Mouse (Mus musculus) B cell, adult 62 days (primary cell): ENCODE data around the gene Lin28a. TPM values are rescaled to one million over a fixed set of nuclear protein-coding genes. Genes with fewer than 3 reads are reported as not detected.

ENCODE experiments used
- total RNA-seq: library from RNA; stranded (reverse); gene quantifications from 4 replicates; pipeline ENCODE4 v1.2.4, GENCODE M21; 2023

The Lin28a gene
- total RNA-seq, result not detected in 4 replicates

GRCm38 (mm10) chr4:134018779-134019145 is at the start of gene Lin28a:
TSS of gene Lin28a (minus strand) at chr4:134018841.

GRCm38 (mm10) chr4:134060135-134060865 is 41.7 kb upstream of the Lin28a start, which contains the start of gene Crybg2:
TSS of gene Crybg2 (plus strand) at chr4:134060815.

GRCm38 (mm10) chr4:134053538-134053937 is 34.9 kb upstream of the Lin28a start, which contains the start of gene Zfp683:
TSS of gene Zfp683 (plus strand) at chr4:134053838.

GRCm38 (mm10) chr4:134000466-134001438 is 17.9 kb downstream of the Lin28a start, which contains the start of gene Dhdds:
TSS of gene Dhdds (minus strand) at chr4:134000918.

GRCm38 (mm10) chr4:133968150-133968921 is 50.3 kb downstream of the Lin28a start, which contains the start of gene Hmgn2:
TSS of gene Hmgn2 (minus strand) at chr4:133968650.

Other genes starting within 250 kb of the Lin28a start
- 69.7 to 87.8 TPM (median 78.9 TPM) in 4 replicates for gene Rps6ka1, start 131.0 kb downstream of the Lin28a start, total RNA-seq
- gene Hmgn2, start 50.2 kb downstream of the Lin28a start, total RNA-seq, result 307 to 323 TPM (median 317 TPM) in 4 replicates
- gene Dhdds, start 17.9 kb downstream of the Lin28a start, total RNA-seq, result 26.2 to 33.2 TPM (median 31.3 TPM) in 4 replicates
- not detected in 4 replicates for gene Zfp683, start 35.0 kb upstream of the Lin28a start, total RNA-seq
- gene Crybg2, start 42.0 kb upstream of the Lin28a start, total RNA-seq, result 8.5 to 12.5 TPM (median 10.6 TPM) in 4 replicates
- gene Cd52, start 76.2 kb upstream of the Lin28a start, total RNA-seq, result 1,472 to 1,719 TPM (median 1,551 TPM) in 4 replicates
- gene Ubxn11, start 83.7 kb upstream of the Lin28a start, total RNA-seq, result 42.9 to 49.3 TPM (median 46.2 TPM) in 4 replicates
- 609 to 689 TPM (median 657 TPM) in 4 replicates for gene Sh3bgrl3, start 109.9 kb upstream of the Lin28a start, total RNA-seq
- 18.4 to 30.3 TPM (median 22.9 TPM) in 4 replicates for gene Cep85, start 168.3 kb upstream of the Lin28a start, total RNA-seq
- gene Gm7534, start 184.2 kb upstream of the Lin28a start, total RNA-seq, result not detected in 4 replicates
- gene Catsper4, start 208.5 kb upstream of the Lin28a start, total RNA-seq, result not detected in 4 replicates
- gene Cnksr1, start 219.6 kb upstream of the Lin28a start, total RNA-seq, result 0.69 TPM in 1 of 4 replicates, not detected in the others
- not detected in 4 replicates for gene E130218I03Rik, start 224.8 kb upstream of the Lin28a start, total RNA-seq
- gene Zfp593, start 226.8 kb upstream of the Lin28a start, total RNA-seq, result 25.1 to 28.5 TPM (median 27.5 TPM) in 4 replicates
- gene Gm30191, start 228.1 kb upstream of the Lin28a start, total RNA-seq, result not detected in 4 replicates
- not detected in 4 replicates for gene Grrp1, start 235.3 kb upstream of the Lin28a start, total RNA-seq